Mouse (Mus musculus): ENCODE results near the gene Gyg. TPM values are rescaled to one million over a fixed set of nuclear protein-coding genes. Genes with fewer than 3 reads are reported as not detected.
"Not testable (repeated sequence)": the region's sequence is repeated elsewhere in the genome, so short reads cannot be mapped to it uniquely, and the experiment has no call there.

The Gyg gene
- total RNA-seq, 2 experiments from 2014 or later = 100 to 127 TPM

DNA sequence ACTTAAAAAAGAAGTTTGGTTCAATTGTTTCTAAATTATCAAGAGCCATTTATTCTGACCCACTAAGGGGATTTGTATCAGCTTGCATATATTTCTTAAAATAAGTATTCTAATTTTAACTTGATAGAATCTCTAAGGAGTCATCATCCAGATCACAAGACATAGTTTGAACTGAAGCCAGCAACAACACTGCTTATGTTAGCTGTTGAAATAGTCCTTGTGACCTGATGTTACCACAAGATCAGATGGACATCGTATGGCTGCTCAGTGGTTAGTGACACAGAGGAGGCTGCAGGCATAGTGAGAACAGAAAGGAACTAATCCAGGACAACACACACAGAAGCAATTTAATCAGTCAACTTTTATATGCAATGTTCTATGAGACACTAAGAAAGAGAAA is 22.4 kb downstream of the Gyg start:
- no peak for DNase-seq (ENCODE audit: low spot score in 2 of 2)

DNA sequence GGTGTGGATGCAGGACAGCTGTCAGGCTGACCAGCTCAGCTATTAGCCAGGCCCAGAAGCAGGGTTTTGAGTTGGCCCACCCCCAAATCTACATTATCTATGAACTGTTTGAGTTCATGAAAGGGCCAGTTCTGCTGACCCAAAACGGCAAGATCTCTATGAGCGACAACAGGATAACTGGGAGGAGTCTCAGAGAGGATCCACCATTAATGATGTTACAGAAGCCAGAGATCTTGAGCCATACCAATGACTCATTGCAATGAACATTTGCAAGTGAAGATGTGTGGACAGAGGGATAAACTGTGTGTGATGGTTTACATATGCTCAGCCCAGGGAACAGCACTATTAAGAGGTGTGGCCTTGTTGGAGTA is 23.8 kb downstream of the Gyg start:
- DNase-seq (ENCODE audit: low spot score in 2 of 2) = no peak

DNA sequence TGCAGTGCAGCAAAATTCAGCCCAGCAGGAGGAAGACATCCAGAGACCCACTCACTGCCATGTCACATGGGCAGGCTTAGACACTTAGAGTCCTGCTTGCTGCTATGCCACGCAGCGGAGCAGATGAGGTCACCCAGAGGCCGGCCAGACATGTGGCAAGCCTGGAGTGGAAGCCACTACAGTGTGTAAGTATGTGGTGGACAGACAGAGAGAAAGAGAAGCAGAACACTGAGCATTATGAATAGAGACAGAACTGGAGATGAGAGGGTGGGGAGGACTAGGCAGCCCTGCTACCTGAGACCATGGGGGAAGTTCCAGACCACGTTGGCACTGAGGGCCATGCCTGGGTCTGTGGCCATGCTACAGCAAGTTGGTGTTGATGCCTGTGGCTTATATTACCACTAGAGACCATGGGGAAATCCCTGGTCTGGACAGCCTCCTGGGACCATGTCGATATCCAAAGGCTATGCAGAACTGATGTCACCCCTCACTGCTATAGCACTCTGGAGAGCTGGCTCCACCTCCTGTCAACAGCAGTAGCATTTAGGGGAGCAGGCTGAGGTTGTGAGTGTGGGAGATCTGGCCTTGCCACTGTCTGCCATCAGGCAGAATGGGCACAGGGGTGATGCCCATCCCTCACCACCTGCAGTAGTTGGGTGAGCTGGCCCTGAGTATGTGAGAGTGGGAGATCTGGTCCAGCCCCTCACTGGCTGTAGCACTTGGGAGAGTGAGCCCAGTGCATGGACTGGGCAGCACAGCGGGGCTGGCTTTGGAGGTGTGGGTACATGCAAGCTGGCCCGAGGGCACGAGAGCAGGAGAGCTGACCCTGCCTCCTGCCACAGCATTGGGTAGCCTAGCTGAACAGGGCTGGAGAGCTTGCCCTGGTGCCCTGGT is 24.4 kb downstream of the Gyg start:
- DNase-seq (ENCODE audit: low spot score in 2 of 2) = no peak

DNA sequence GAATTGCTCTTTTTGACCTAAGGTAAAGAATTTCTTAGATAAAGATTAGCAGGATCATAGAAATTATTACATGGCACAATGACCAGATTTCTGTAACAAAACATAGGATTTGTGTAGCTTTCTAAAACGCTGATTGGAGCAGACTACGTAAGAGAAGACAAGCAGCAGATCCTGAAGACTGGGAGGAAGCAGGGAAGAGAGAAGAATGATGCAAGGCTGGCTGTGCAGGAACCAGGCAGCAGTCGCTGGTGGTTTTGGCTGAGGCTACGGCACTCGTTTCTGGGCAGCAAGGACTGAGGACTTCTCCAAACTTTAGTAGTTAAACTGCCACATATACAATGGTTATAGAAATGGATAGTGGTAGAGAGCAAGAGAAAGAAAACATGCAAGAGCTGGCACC is 25.6 kb downstream of the Gyg start:
- DNase-seq (ENCODE audit: low spot score in 2 of 2) = no peak

DNA sequence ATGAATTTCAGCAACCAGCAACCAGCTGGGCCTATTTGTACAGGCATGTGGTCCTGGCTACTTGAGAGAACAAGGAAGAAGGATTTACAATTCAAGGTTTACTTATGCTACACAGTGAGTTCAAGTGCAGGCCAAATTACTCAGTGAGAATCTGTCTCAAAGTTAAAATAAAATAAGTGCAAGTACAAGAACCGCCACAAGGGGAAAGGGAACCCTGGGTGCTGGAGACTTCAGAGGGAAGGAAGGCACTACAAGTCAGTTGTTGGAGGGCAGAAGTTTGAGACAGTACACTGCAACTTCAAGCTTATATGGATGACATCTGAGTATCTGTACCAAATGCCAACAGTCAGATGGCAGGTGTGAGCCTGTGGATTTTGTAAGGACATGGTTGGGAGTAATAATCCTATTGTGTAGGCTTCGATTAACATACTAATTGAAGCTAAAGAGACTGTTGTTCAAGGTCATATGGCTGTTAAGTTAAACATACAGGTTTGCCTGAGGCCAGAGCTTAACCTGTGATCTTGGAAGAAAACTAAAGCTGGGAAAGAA is 28.0 kb downstream of the Gyg start:
- DNase-seq (ENCODE audit: low spot score in 2 of 2) = no peak

DNA sequence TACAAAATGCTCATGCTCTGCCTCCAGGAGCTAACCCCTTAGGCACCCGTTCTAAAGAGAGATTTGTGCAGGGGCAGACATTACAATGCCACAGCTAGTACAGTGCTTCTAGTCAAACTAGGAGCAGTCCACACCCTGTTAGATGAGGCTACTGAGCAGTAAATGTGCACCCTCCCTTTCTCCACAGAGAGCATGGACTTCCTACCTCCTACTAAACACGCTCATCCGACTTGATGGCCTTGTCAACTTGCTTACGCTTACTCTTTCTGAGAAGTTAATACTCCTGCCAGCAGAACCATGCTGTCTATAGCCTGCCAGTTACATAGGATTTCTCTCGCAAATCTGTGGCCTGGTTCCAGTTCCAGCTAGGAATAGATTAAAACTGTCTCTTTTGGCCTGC is 29.5 kb downstream of the Gyg start:
- no peak for DNase-seq (ENCODE audit: low spot score in 2 of 2)

DNA sequence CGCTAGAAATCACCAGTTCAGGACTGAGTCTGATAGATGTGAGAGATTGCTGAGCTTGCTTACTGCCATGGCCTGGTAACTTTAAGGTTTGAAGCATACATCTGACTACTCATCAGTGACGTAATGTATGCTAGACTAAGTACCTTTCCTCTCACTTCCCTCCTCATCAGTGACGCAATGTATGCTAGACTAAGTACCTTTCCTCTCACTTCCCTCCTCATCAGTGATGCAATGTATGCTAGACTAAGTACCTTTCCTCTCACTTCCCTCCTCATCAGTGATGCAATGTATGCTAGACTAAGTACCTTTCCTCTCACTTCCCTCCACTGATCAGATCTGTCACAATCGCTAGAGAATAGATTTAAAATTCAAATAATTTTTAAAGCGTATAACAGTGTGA is 33.5 kb downstream of the Gyg start:
- DNase-seq (ENCODE audit: low spot score in 2 of 2) = not testable (repeated sequence)

DNA sequence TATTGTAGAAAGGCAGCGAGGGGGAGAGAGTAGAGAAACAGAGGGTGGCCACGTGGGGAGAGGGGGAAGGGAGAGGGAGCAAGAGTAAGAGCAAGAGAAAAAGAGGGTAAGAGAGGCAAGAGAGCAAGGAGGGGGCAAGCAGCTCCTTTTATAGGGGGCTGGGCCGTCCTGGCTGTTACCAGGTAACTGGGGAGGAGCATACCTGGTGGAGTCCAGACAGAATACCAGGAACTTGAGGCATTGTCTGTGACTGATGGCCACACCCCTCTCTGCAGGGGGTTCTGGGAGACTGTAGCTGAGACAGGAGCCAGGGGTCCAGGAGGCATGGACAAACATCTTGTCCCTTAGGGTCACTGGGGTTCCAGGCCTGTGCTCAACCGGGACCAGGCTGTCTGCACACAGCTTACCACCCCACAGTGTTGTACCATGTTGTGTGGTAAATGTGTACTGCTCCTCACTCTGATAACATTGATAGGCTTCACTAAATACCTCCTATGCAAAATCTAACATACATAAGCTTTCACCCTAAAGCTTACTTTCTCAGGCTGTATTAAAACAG is 35.4 kb downstream of the Gyg start:
- DNase-seq (ENCODE audit: low spot score in 2 of 2) = no peak

DNA sequence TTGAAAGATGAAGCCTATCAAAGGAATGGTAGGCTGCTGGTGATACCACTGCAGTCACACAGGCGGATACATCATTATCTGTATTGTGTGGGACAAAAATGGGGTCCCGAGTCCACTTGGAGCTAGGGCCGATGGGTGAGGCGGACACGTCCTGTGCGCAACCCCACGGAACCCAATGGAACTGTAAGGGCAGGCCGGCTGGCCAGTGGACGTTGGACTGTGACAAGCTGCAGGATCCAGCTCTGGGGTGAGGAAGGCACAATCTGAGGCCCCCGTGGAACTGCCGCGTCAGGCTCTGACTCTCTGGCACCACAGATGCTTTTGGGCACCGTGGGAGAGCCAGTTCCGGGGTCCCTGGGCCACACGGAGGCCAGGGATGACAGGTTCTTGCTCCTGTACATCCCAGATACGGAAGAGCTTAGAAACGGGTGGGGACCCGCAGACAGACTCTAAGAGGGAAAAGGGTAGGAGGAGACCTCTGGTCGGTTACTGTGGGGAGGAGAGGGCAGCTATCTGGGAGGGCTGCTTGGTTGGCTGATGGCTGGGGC is 36.0 kb downstream of the Gyg start:
- DNase-seq (ENCODE audit: low spot score in 2 of 2) = no peak

DNA sequence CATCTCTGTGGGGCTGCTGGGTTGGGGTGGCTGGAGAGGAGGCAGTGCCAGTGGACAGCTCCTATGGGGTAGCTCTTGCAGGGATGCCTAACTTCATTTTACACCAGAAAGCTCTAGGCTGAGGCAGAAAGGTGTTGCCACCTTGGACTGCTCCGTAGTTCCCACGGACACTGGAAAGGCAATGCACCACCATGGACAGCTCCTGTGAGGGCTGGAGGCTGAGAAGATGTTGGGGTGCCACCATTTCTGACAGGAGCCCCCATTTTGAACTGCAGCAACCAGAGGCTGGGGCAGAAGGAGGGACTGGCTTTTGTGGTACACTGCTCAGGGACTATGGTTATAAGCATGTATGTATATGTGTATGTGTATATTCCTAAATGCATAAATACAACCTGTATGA is 43.2 kb downstream of the Gyg start:
- no peak for DNase-seq (ENCODE audit: low spot score in 2 of 2)

DNA sequence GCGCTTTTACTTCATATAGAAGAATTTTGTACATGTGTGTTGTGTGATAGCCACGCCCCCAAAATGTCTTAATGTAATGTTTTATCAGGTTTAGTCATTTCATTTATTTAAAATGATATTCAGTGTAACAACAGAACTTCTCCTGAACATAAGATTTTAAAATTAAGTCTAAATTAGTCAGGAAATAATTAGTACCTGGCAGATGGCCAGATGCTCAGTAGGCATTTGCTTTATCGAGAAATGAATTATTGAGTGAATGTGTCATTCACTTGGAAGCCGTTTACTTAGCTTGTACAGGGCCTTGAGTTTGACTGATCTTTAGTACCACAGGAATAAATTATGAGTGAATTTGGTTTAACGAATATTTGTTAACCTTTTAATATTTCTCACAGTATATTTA is 46.2 kb downstream of the Gyg start:
- no peak for DNase-seq (ENCODE audit: low spot score in 2 of 2)

DNA sequence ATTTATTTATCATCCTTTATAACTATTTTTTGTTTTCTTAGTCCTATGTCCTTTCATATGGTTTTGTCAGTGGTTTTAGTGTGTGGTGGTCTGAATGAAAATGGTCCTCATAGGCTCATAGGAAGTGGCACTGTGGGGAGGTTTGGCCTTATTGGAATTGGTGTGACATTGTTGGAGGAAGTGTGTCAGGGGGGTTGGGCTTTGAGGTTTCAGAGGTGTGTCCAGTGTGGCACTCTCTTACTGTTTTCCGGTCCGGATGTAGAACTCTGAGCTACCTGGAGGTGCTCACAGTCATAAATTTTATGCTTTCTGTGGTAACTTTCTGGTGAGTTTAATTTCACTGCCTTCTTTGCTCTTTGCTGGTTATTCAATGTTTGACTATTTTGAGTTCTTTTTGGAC is 50.3 kb downstream of the Gyg start:
- no peak for DNase-seq (ENCODE audit: low spot score in 2 of 2)

DNA sequence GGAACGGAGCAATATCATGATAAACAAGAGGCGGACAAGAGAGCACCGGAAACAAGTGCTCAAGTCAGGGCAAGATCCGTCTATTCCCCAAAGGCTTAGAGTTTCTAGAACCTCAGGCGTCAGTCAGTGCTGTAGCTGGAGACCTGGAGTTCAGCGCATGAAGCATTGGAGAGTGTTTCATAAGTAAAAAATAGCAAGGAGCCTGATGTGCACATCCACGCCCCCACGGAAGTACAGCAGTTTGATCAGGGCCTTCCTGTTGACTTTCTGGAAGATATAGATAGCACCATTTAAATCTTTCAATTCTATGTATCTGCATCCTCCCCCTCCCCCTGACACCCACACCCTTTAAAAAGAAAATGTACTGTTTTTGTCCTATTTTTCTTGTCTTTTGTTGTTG is 50.8 kb downstream of the Gyg start:
- DNase-seq (ENCODE audit: low spot score in 2 of 2) = no peak

DNA sequence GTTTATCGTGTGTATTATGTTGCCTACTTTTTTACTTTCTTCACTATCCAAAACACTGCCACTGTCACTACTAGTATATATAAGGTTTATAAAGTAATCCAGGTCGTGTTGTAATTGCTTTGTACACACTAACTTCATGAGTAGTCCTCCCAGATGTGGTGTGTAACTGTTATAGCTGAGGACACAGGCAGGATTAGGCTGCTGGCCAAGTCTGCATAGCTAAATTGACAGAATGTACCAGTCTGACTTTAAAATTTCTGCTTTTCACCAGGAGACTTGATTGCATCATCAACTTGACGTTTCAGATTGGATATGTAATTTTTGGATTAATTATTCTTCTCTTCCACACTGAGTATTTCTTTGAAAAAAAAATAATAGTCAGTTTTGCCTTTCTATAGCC is 51.3 kb downstream of the Gyg start:
- DNase-seq (ENCODE audit: low spot score in 2 of 2) = no peak

DNA sequence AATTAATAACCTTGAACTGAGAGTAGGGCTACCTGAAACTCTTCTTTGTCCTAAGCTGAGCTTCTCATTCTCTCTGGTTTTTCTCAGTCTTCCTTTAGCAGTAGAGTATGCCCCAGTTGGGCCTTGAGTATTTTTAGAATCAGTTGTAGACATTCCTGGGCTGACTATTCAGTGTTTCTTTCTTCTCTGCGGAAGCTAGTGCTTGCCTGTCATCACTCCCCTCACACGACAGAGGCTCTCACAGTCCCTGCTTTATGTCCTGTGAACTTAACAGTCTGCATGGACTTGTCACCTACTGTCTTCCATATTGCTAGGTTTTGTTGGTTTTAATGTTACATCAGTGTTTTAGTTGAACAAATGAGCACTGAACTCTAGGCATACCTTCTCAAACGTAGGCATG is 73.0 kb downstream of the Gyg start:
- DNase-seq (ENCODE audit: low spot score in 2 of 2) = no peak

DNA sequence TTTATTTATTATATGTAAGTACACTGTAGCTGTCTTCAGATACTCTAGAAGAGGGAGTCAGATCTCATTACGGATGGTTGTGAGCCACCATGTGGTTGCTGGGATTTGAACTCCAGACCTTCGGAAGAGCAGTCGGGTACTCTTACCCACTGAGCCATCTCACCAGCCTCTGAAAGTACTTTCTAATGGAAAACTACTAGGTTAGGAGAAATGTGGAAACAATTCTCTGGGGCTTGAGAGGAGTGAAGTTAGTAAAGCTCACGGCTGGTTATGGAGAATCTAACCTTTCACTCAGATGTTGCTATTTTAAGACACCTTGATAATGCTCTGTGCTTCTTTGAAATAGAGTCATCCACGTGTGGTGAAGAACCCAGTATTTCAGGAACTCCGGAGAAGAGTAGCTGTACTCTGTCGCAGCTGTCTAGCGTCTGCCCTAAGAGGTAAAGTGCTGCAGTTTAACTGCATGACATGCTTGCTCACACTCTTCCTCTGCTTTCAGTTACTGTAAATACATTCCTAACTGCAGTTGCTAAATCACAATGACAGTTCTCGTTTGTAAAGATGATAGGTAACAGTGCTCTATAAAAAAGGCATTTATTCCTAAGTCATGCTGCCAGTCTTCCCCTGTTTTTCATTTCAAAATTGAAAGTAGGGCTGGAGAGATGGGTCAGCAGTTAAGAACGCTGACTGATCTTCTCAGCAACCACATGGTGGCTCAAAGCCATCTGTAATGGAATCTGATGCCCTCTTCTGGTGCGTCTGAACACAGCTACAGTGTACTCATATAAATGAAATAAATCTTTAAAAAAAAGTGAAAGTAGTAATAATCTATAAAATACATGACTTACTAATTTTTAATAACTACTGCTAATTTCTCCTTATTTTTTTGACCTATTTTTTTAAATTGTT is 78.7 kb downstream of the Gyg start:
- DNase-seq (ENCODE audit: low spot score in 2 of 2) = no peak

Other genes with a start within 250 kb of the Gyg start
- 10 to 100 TPM; 45.1 to 63.9 TPM for gene Cp, start 198.3 kb downstream of the Gyg start, total RNA-seq (2021)
- 10 to 100 TPM; 11.2 to 15.7 TPM for gene Hps3, start 120.0 kb downstream of the Gyg start, total RNA-seq (2021)
- 10 to 100 TPM; 16.9 to 24.7 TPM for gene Hltf, start 97.5 kb downstream of the Gyg start, total RNA-seq (2021)
- gene Cpa3, start 86.9 kb upstream of the Gyg start, total RNA-seq (2021) = 1 to 10 TPM; 1.5 to 3.4 TPM
- gene Cpb1, start 120.4 kb upstream of the Gyg start, total RNA-seq (2021) = 1 to 10 TPM; 5.3 to 6.2 TPM
- 1 to 10 TPM; 8.3 to 9.3 TPM for gene Agtr1b, start 211.9 kb upstream of the Gyg start, total RNA-seq (2021)

Measured in adrenal gland, adult 18-20 months (tissue).